10 mouse cellular contexts compared by ENCODE assay signal in genomic region chr1:133716464-133716863, GRCm38 (mm10). TPM values are rescaled to one million over a fixed set of nuclear protein-coding genes. Genes with fewer than 3 reads are reported as not detected.
A peak's percentile ranks its signal among the peaks of the same experiment; 100 is the strongest.
DNase-seq lines count a peak whose midpoint lies in the region; ATAC-seq and TF ChIP-seq lines count a peak whose summit lies in the region.
"Had no signal": no experiment of that assay in that cellular context is flagged by ENCODE, and none has a peak within 500 bp of the region (broad histone marks: within the 10 kb centered on the region; RNA-seq: fewer than 3 reads in every experiment).

No protein-coding gene starts in this region.

- H3K9ac ChIP-seq in lung, embryonic 14.5 days, result no peak overlapping the region
- H3K9ac ChIP-seq in stomach, postnatal 0 days (ENCODE audit: low read length), result no peak overlapping the region

- H3K4me3 ChIP-seq in lung, embryonic 14.5 days (ENCODE audit: low read depth, low read length), result no peak overlapping the region
- no peak overlapping the region for H3K4me3 ChIP-seq in stomach, postnatal 0 days (ENCODE audit: low read depth, low read length)

- 24% methylated on average over 7 of the region's 7 CpGs for WGBS in lung, embryonic 14.5 days
- 22% methylated on average over 7 of the region's 7 CpGs for WGBS in stomach, postnatal 0 days

- H3K9me3 ChIP-seq in lung, embryonic 14.5 days (ENCODE audit: low read depth, low read length), result no peaks in the 10 kb centered on the region
- no peaks in the 10 kb centered on the region for H3K9me3 ChIP-seq in stomach, postnatal 0 days (ENCODE audit: control insufficient read depth, low read length)

- ATAC-seq in lung, embryonic 14.5 days (ENCODE audit: insufficient read depth), result no peak
- ATAC-seq in stomach, postnatal 0 days (ENCODE audit: low FRiP score, low TSS enrichment), result peak; percentile 54

- peak; percentile 70 for TF ChIP-seq CTCF in lung, embryonic 14.5 days (IDR thresholded peaks at IDR 0.05; ENCODE audit: low read depth)
- TF ChIP-seq CTCF in stomach, postnatal 0 days (IDR thresholded peaks at IDR 0.05; ENCODE audit: low read depth), result peak; percentile 83

- peaks cover 9% of the 10 kb centered on the region for H3K36me3 ChIP-seq in lung, embryonic 14.5 days (ENCODE audit: insufficient read depth)
- H3K36me3 ChIP-seq in stomach, postnatal 0 days (ENCODE audit: control insufficient read depth, insufficient read depth, low read length), result peaks cover 10% of the 10 kb centered on the region; the same call in 1 of the 2 replicates

- H3K4me2 ChIP-seq in lung, embryonic 14.5 days, result no peak overlapping the region
- H3K4me2 ChIP-seq in stomach, postnatal 0 days (replicated peaks; ENCODE audit: low read depth), result no peak overlapping the region

- H3K27ac ChIP-seq in lung, embryonic 14.5 days (ENCODE audit: low read depth), result no peak overlapping the region
- H3K27ac ChIP-seq in stomach, postnatal 0 days (replicated peaks), result no peak overlapping the region

- intact Hi-C loops in gastrocnemius, postnatal 14 days (cut with DNase I; ENCODE audit: low total_unique reads), result loop anchor here (5.0 kb wide), 1 partner anchor 84 kb away; no protein-coding TSS in a partner anchor

- no peaks in the 10 kb centered on the region; the same call in 1 of the 2 replicates for H3K4me1 ChIP-seq in lung, embryonic 14.5 days (ENCODE audit: insufficient read depth)
- no peaks in the 10 kb centered on the region for H3K4me1 ChIP-seq in stomach, postnatal 0 days (replicated peaks; ENCODE audit: control insufficient read depth, insufficient read depth)

- peak; percentile 26 to 31 for DNase-seq in cerebellum, postnatal 10 days
- no peak for DNase-seq in cerebellum, adult 11-12 months
- DNase-seq in 3134 (ENCODE audit: extremely low read depth, insufficient read length, low spot score) (peak; percentile 49), ZHBTc4 (ENCODE audit: low read depth, low spot score) (peak; percentile 92)
- peak; percentile 72 for DNase-seq in gastrocnemius, postnatal 14 days
- DNase-seq in lung, embryonic 14.5 days, result peak; percentile 67
- peak; percentile 79 for DNase-seq in stomach, postnatal 0 days (ENCODE audit: low spot score)
- DNase-seq in cerebellum, adult 8-10 months, result no peak

- no peaks in the 10 kb centered on the region for H3K27me3 ChIP-seq in lung, embryonic 14.5 days (ENCODE audit: insufficient read depth, low read length)
- no peaks in the 10 kb centered on the region for H3K27me3 ChIP-seq in stomach, postnatal 0 days (ENCODE audit: control insufficient read depth, insufficient read depth, low read length)

- TF ChIP-seq EP300 in stomach, postnatal 0 days (optimal IDR thresholded peaks at IDR 0.05), result no peak

RNA-seq across cellular contexts. Expression of gene Lax1, which starts 26.6 kb away (rescaled TPM):
- total RNA-seq in gastrocnemius, postnatal 14 days (2021), result under 1 TPM; 0.09 to 0.27 TPM
- 0.18 and 0.25 TPM in 2 replicates for polyA plus RNA-seq in lung, embryonic 14.5 days (2014; fragmentation: Nextera tagmentation; extraction: Ambion mirVana)
- polyA plus RNA-seq in stomach, postnatal 0 days (2015; fragmentation: Nextera tagmentation; extraction: Ambion mirVana), result 0.16 and 0.38 TPM in 2 replicates

RNA-seq across cellular contexts. Expression of gene Gm38394, which starts 55.3 kb away (rescaled TPM):
- 10 to 100 TPM; 33.1 to 36.9 TPM for total RNA-seq in gastrocnemius, postnatal 14 days (2021)
- 11.9 and 12.2 TPM in 2 replicates for polyA plus RNA-seq in lung, embryonic 14.5 days (2014; fragmentation: Nextera tagmentation; extraction: Ambion mirVana)
- polyA plus RNA-seq in stomach, postnatal 0 days (2015; fragmentation: Nextera tagmentation; extraction: Ambion mirVana), result 2.4 and 2.7 TPM in 2 replicates

RNA-seq across cellular contexts. Expression of gene Zbed6, which starts 55.8 kb away (rescaled TPM):
- 10 to 100 TPM; 11.0 to 11.5 TPM for total RNA-seq in gastrocnemius, postnatal 14 days (2021)
- polyA plus RNA-seq in lung, embryonic 14.5 days (2014; fragmentation: Nextera tagmentation; extraction: Ambion mirVana), result not detected in 2 replicates
- polyA plus RNA-seq in stomach, postnatal 0 days (2015; fragmentation: Nextera tagmentation; extraction: Ambion mirVana), result not detected in 2 replicates
- polyA plus RNA-seq: heart, embryonic 16.5 days; neural tube, embryonic 11.5 days had no signal

Comparison
In these comparisons a context has a peak if more than half of its experiments do, and no peak if none do; other contexts are left out.
1. DNase-seq: peak in cerebellum, postnatal 10 days (2 of 2), 3134 (single experiment), ZHBTc4 (single experiment), gastrocnemius, postnatal 14 days (single experiment), lung, embryonic 14.5 days (single experiment) and stomach, postnatal 0 days (single experiment); none in cerebellum, adult 11-12 months (single experiment) and cerebellum, adult 8-10 months (single experiment).